Mouse (Mus musculus) heart, embryonic 14.5 days (tissue): ENCODE measurements around the gene Gpr157. TPM values are rescaled to one million over a fixed set of nuclear protein-coding genes. Genes with fewer than 3 reads are reported as not detected.

Source experiments
- ATAC-seq: fragments of 200-750 bp; cut with Nextera tagmentation; 2 replicates; pipeline ENCODE4 v1.8.0; 2017; ENCODE audit warnings: low read depth, moderate TSS enrichment; ENCODE audit not compliant: insufficient number of reproducible peaks, insufficient read depth, low FRiP score
- H3K27ac ChIP-seq, 2 experiments: fragments of 200-500 bp in 1 of 2; fragments of 300-500 bp in 1 of 2; sonication (generic) in 1 of 2; replicated peaks in 1 of 2; 2 replicates each; pipeline ENCODE4 v1.5.1; 2012 to 2014; ENCODE audit warnings: low read depth in 2 of 2, low read length in 2 of 2, control low read depth in 1 of 2, mild to moderate bottlenecking in 1 of 2, mixed read lengths in 1 of 2; ENCODE audit not compliant: control insufficient read depth in 1 of 2, insufficient read depth in 1 of 2
- H3K27me3 ChIP-seq: fragments of 300-500 bp; sonication (generic); 2 replicates; pipeline ENCODE4 v1.6.1; 2014; ENCODE audit warnings: mild to moderate bottlenecking, low read length, control low read depth; ENCODE audit not compliant: control insufficient read depth, insufficient read depth
- H3K36me3 ChIP-seq: fragments of 300-500 bp; sonication (generic); 2 replicates; pipeline ENCODE4 v1.6.1; 2014; ENCODE audit warnings: mild to moderate bottlenecking, control low read depth, low read length, mixed read lengths; ENCODE audit not compliant: control insufficient read depth, insufficient read depth
- H3K4me1 ChIP-seq, 2 experiments: fragments of 200-500 bp in 1 of 2; fragments of 300-500 bp in 1 of 2; sonication (generic) in 1 of 2; 2 replicates each; pipeline ENCODE4 v1.6.1; 2012 to 2014; ENCODE audit warnings: low read length in 2 of 2, control low read depth in 1 of 2, mixed read lengths in 1 of 2; ENCODE audit not compliant: control insufficient read depth in 2 of 2, insufficient read depth in 2 of 2
- H3K4me2 ChIP-seq: fragments of 300-500 bp; sonication (generic); 2 replicates; pipeline ENCODE4 v1.6.1; 2014; ENCODE audit warnings: mild to moderate bottlenecking, low read length
- H3K4me3 ChIP-seq, 2 experiments: fragments of 200-500 bp in 1 of 2; fragments of 300-500 bp in 1 of 2; sonication (generic) in 1 of 2; 2 replicates each; pipeline ENCODE4 v1.5.1; 2012 to 2014; ENCODE audit warnings: low read length in 2 of 2, mild to moderate bottlenecking in 2 of 2, control low read depth in 1 of 2, low read depth in 1 of 2, moderate library complexity in 1 of 2; ENCODE audit not compliant: control insufficient read depth in 1 of 2, insufficient read depth in 1 of 2
- H3K9ac ChIP-seq: fragments of 300-500 bp; sonication (generic); 2 replicates; pipeline ENCODE4 v1.6.1; 2014; ENCODE audit warnings: mild to moderate bottlenecking, low read length
- H3K9me3 ChIP-seq: fragments of 300-500 bp; sonication (generic); 2 replicates; pipeline ENCODE4 v1.6.1; 2016; ENCODE audit warnings: low read length, control low read depth; ENCODE audit not compliant: control insufficient read depth
- WGBS: fragments of 180-500 bp; shearing (Covaris S2); extraction: QIAGEN DNeasy Blood & Tissue Kit; methylation state at CpG from one replicate; pipeline ENCODE4 v1.1.7; 2014; 5-methylcytosine and 5-hydroxymethylcytosine counted together
- polyA plus RNA-seq: library from polyadenylated mRNA; unstranded; fragments of >200 nt; fragmentation: Nextera tagmentation; extraction: Ambion mirVana; gene quantifications from 2 replicates; pipeline ENCODE4 v1.2.1, GENCODE M21; 2014

Gene Gpr157
- polyA plus RNA-seq, 1 experiment from 2014 or later = 2.2 TPM

DNA sequence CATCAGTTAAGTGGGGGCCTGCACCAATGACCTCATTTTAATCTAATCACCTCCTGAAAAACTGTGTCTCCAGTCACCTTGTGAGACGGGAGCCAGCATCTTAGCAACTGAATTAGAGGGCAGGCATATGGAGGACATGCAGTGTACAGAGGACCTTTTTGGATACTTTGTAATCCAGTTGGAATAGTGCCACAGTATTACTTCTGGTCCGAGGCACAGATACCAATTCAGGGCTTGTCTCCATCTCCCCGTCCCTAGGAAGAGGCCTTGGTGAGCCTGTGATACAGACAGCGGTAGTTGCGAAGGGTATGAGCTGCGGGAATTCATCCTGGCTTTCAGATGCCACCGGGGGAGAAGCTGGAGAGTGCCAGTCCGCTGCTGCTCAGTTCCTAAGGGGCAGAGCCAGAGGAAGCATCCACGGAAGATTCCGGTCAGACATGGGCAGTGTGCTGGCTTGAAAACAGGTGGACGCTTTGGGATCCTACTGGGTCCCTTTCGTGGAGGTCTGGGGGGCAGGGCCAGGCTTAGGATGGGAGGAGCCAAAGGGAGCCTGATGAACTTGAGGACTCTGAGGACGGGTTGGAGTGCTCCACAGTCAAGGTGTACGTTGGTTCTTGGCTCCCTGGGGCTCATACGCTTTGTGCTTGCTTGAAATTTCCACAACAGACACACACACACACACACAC, 14.6 kb upstream of the Gpr157 start:
- Histone ChIP-seq H3K9me3 (no peaks in the 10 kb centered on the region), H3K4me3 (no peak overlapping the region), H3K4me2 (no peak overlapping the region), H3K4me1 (peaks cover 8 to 14% of the 10 kb centered on the region in 2 experiments; a peak in 2 of 4 replicates), H3K27me3 (no peaks in the 10 kb centered on the region), H3K9ac (no peak overlapping the region), H3K27ac (no peak overlapping the region), H3K36me3 (no peaks in the 10 kb centered on the region)
- ATAC-seq = no peak
- WGBS = 57% methylated on average over 15 of the region's 15 CpGs

DNA sequence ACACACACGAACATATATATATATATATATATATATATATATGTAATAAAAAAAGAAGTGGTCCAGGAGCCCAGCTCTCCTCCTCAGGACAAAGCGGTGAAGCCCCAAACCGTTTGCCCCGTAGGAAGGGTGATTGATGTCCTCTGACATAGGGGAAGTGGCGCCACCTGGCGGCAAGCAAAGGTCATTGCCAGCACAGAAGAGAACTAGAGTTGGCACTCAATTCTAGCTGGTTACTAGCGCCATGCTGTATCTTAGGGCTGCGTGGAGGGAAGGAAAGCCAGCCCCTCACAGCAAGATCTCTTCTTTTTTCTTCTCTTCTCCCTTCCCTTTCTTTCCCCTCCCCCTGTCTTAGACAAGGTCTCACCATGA, 14.1 kb upstream of the Gpr157 start:
- 15% methylated on average over 8 of the region's 8 CpGs for WGBS
- Histone ChIP-seq H3K9ac (no peak overlapping the region), H3K9me3 (no peaks in the 10 kb centered on the region), H3K4me1 (peaks cover 8 to 14% of the 10 kb centered on the region in 2 experiments; a peak in 2 of 4 replicates), H3K27ac (no peak overlapping the region), H3K4me2 (no peak overlapping the region), H3K27me3 (no peaks in the 10 kb centered on the region), H3K36me3 (no peaks in the 10 kb centered on the region), H3K4me3 (no peak overlapping the region)
- ATAC-seq = no peak

- H3K4me3 ChIP-seq = no peak overlapping the region
- peaks cover 10 to 19% of the 10 kb centered on the region in 2 experiments for H3K4me1 ChIP-seq
- ATAC-seq = no peak
- H3K27ac ChIP-seq = no peak overlapping the region
- H3K27me3 ChIP-seq = no peaks in the 10 kb centered on the region
- WGBS = 83% methylated on average over 7 of the region's 7 CpGs
- no peaks in the 10 kb centered on the region for H3K9me3 ChIP-seq
- H3K36me3 ChIP-seq = no peaks in the 10 kb centered on the region
- H3K4me2 ChIP-seq = no peak overlapping the region
- H3K9ac ChIP-seq = no peak overlapping the region
These were observed 11.8 kb upstream of the Gpr157 start for GRCm38 (mm10) chr4:150075350-150075749.

DNA sequence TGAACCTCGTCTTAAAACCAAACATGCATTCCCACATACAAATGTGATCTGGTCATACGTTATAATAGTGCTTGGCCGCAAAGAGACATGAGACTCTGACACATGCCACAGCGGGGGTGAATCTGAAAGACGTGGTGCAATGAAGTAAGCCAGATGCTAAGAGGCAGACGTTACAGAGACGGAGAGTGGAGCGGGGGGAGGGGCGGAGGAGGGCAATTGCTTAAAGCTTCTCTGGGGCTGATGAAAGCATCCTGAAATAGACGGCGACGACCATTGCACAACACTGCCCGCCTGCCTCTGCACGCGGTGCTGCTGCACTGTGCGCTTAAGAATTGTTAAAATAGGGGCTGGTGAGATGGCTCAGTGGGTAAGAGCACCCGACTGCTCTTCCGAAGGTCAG, 11.0 kb upstream of the Gpr157 start:
- Histone ChIP-seq H3K9ac (no peak overlapping the region), H3K27me3 (no peaks in the 10 kb centered on the region), H3K4me2 (peak overlapping the region; percentile 21; the same call in 1 of the 2 replicates), H3K36me3 (no peaks in the 10 kb centered on the region), H3K4me3 (no peak overlapping the region), H3K4me1 (peaks cover 10 to 15% of the 10 kb centered on the region in 2 experiments), H3K27ac (peak overlapping the region in 1 of 2 experiments; percentile 36; a peak in 1 of 4 replicates), H3K9me3 (no peaks in the 10 kb centered on the region)
- WGBS = 15% methylated on average over 18 of the region's 18 CpGs
- ATAC-seq = no peak

- 81% methylated on average over 2 of the region's 2 CpGs for WGBS
- Histone ChIP-seq H3K9me3 (no peaks in the 10 kb centered on the region), H3K36me3 (no peaks in the 10 kb centered on the region), H3K4me1 (peaks cover 9 to 10% of the 10 kb centered on the region in 2 experiments), H3K9ac (no peak overlapping the region), H3K27me3 (no peaks in the 10 kb centered on the region), H3K4me3 (no peak overlapping the region), H3K27ac (no peak overlapping the region), H3K4me2 (no peak overlapping the region)
- no peak for ATAC-seq
These were observed 8.5 kb upstream of the Gpr157 start for GRCm38 (mm10) chr4:150078646-150079045.

DNA sequence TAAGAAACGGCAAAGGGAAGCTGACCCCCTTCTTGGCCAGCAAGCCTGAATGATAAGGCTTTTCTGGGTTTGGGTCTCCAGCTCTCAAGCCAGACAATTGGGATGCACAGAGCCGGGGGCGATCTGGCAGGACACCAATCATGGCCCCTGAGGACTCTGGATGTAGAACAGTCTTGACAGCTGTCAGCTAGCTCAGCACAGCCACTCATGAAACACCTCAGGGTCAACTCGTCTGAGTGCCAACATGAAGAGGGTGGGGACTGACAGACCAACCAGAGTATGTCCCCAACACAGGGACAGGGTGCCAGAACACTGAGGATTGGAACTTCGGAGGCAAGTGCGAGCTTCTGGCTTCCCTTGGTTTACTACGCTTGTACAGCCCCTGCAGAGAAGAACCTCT, 7.9 kb upstream of the Gpr157 start:
- 0 out of 4 replicates have a peak overlapping the region, but pooled peaks of 1 of the 2 experiments have one; percentile 19 for H3K27ac ChIP-seq
- 27% methylated on average over 7 of the region's 7 CpGs for WGBS

DNA sequence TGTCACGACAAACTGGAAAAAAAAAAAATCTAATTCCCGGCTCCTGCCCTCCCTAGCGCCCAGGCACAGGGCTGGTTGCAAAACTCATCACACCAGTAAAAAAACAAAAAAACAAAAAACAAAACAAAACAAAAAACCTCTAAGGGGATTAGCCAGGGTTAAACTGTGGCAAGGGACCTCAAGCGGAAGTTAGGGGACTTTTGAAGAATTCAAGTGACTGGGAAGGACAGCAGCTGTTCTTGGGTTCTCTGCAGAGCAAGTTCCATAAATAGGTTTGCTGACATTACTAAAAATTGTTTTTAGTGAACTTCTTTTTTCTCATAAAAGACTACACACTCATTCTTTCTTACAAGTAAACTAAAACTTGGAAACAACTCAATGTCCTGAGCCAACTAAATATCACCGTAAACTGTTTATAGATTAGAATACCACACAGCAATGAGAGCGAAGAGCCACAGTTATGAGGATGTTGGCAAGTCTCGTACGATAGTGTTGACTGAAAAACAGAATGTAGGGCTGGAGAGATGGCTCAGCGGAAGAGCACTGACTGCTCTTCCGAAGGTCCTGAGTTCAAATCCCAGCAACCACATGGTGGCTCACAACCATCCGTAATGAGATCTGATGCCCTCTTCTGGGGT, 6.7 kb upstream of the Gpr157 start:
- no peak for ATAC-seq
- H3K9ac ChIP-seq = no peak overlapping the region
- 84% methylated on average over 11 of the region's 11 CpGs for WGBS
- H3K4me2 ChIP-seq = no peak overlapping the region
- no peaks in the 10 kb centered on the region for H3K36me3 ChIP-seq
- peaks cover 9 to 10% of the 10 kb centered on the region in 2 experiments for H3K4me1 ChIP-seq
- no peak overlapping the region for H3K27ac ChIP-seq
- H3K4me3 ChIP-seq = no peak overlapping the region
- H3K27me3 ChIP-seq = no peaks in the 10 kb centered on the region
- H3K9me3 ChIP-seq = no peaks in the 10 kb centered on the region

More for the DNA sequence above, 7.9 kb upstream of the Gpr157 start:
- H3K9ac ChIP-seq = no peak overlapping the region
- peaks cover 9 to 10% of the 10 kb centered on the region in 2 experiments for H3K4me1 ChIP-seq
- H3K9me3 ChIP-seq = no peaks in the 10 kb centered on the region
- H3K36me3 ChIP-seq = no peaks in the 10 kb centered on the region
- H3K4me2 ChIP-seq = no peak overlapping the region
- no peaks in the 10 kb centered on the region for H3K27me3 ChIP-seq
- no peak; the same call in 1 of the 2 replicates for ATAC-seq
- no peak overlapping the region for H3K4me3 ChIP-seq
